34 mouse cellular contexts compared by ENCODE assay signal in genomic region chr19:41943841-41944240, GRCm38 (mm10).
"Had no signal": no experiment of that assay in that cellular context is flagged by ENCODE, and none has a peak within 500 bp of the region (broad histone marks: within the 10 kb centered on the region; RNA-seq: fewer than 3 reads in every experiment).

No protein-coding gene starts in this region.

- H3K9ac ChIP-seq: heart, embryonic 12.5 days; heart, embryonic 13.5 days; heart, embryonic 15.5 days; hindbrain, embryonic 12.5 days; hindbrain, embryonic 13.5 days; hindbrain, embryonic 14.5 days; hindbrain, embryonic 15.5 days; intestine, embryonic 15.5 days; kidney, embryonic 15.5 days had no signal

- H3K4me3 ChIP-seq: heart, embryonic 10.5 days; heart, embryonic 12.5 days; heart, embryonic 13.5 days; heart, embryonic 15.5 days; hindbrain, embryonic 10.5 days; hindbrain, embryonic 12.5 days; hindbrain, embryonic 13.5 days; hindbrain, embryonic 15.5 days; intestine, embryonic 15.5 days; kidney, embryonic 15.5 days; layer of hippocampus, adult 2 months had no signal

- DNase-seq: heart, postnatal 10 days; heart, postnatal 14 days; heart, postnatal 36 days; heart, postnatal 4 days; kidney, adult 11 months; kidney, adult 2 months; kidney, adult 8-10 months; kidney, adult 9 months; kidney, postnatal 10 days; kidney, postnatal 14 days; kidney, postnatal 25 days; kidney, postnatal 36 days; kidney, postnatal 4 days; layer of hippocampus, adult 9-11 months; layer of hippocampus, postnatal 36 days had no signal

- H3K4me1 ChIP-seq: heart, embryonic 10.5 days; heart, embryonic 12.5 days; heart, embryonic 13.5 days; heart, embryonic 15.5 days; hindbrain, embryonic 10.5 days; hindbrain, embryonic 12.5 days; hindbrain, embryonic 13.5 days; hindbrain, embryonic 15.5 days; intestine, embryonic 15.5 days; kidney, embryonic 15.5 days had no signal

- H3K27ac ChIP-seq: heart, embryonic 10.5 days; heart, embryonic 13.5 days; heart, embryonic 15.5 days; hindbrain, embryonic 10.5 days; hindbrain, embryonic 12.5 days; hindbrain, embryonic 13.5 days; hindbrain, embryonic 14.5 days; hindbrain, embryonic 15.5 days; hindbrain, postnatal 0 days; intestine, embryonic 15.5 days; kidney, embryonic 15.5 days; kidney, postnatal 0 days; layer of hippocampus, adult 2 months had no signal

- H3K27me3 ChIP-seq: heart, embryonic 12.5 days; heart, embryonic 13.5 days; heart, embryonic 15.5 days; hindbrain, embryonic 12.5 days; hindbrain, embryonic 13.5 days; hindbrain, embryonic 15.5 days; intestine, embryonic 15.5 days; kidney, embryonic 15.5 days had no signal

- H3K9me3 ChIP-seq: heart, embryonic 10.5 days; heart, embryonic 12.5 days; heart, embryonic 13.5 days; heart, embryonic 15.5 days; hindbrain, embryonic 12.5 days; hindbrain, embryonic 13.5 days; hindbrain, embryonic 15.5 days; intestine, embryonic 15.5 days; kidney, embryonic 15.5 days had no signal

- ATAC-seq: hindbrain, embryonic 16.5 days; hindbrain, postnatal 0 days; inflammation-experienced regulatory T-cells, adult 6 months; intestine, embryonic 15.5 days; intestine, embryonic 16.5 days; intestine, postnatal 0 days had no signal

- H3K4me2 ChIP-seq: heart, embryonic 11.5 days; heart, embryonic 12.5 days; heart, embryonic 13.5 days; heart, embryonic 15.5 days; hindbrain, embryonic 12.5 days; hindbrain, embryonic 13.5 days; hindbrain, embryonic 14.5 days; hindbrain, embryonic 15.5 days; intestine, embryonic 15.5 days; kidney, embryonic 15.5 days had no signal
